Mouse (Mus musculus) spleen, postnatal 4 days (tissue): ENCODE results near the gene Cables2.

ENCODE experiments used
- DNase-seq, 2 experiments: peaks; one replicate each; pipeline ENCODE4 v3.0.0; 2022; ENCODE audit warnings: low spot score in 2 of 2

The Cables2 gene

DNA sequence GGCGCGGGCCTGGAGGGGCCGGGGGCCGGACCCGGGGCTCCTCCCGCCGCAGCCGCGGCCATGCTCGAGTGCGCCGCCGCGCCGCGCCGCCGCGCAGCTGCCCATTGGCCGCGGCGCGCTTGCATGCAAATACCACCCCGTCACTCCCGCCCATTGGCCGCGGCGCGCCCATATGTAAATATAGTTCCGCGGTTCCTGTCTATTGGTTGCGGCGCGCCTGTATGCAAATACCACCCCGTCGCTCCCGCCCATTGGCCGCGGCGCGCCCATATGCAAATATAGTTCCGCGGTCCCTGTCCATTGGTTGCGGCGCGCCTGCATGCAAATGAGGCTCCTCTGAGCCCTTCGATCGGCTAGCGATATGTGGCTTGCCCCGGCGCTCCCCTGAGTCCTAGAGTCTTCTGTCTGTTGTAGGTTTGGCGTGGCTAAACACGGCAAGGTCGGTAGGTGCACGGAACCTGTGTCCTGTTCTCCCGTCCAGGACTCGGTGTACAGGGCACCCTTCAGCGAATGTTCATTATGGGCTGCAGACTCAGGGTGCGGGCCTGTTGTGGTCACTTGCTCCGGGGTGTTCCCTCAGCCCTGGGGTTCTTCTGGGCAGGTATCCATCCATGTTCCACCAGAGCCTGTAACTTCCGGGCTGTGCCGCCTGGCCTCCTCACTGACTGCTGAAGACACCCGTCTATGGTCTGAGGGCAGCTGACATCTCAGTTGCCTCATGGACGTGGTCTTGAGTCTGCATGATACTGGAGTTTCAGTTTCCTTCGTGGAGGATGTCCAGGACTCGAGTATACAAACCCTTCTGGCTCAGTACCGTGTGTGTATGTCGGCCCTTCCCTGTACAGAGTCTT lies at the start of gene Cables2:
TSS of gene Cables2 (minus strand) at position 103 of the 851 bp plus-strand sequence.
- DNase-seq, result peak; percentile 93 to 95

GRCm38 (mm10) chr2:180322674-180323355 lies 49.5 kb upstream of the Cables2 start:
- DNase-seq, result no peak

GRCm38 (mm10) chr2:180320216-180320615 lies 46.9 kb upstream of the Cables2 start:
- no peak for DNase-seq

DNA sequence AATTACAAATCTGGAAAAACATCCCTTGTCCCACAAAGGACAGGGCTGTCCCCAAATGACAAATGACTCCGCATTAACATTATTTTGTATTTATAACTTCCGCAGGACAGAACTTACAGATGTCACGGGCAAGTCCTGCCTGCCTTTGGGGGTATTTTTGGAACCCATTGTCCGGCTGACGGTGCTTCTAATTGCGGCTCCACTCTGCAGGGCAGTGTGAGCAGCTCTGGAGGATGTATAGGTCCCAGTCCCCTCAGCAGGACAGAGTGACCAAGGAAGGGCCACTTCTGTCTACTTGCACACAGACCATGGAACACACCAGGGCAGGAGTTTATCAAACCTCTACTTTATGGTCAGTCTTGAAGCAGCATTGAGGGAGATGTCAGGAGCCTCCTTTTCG lies 44.3 kb upstream of the Cables2 start:
- DNase-seq, result no peak

DNA sequence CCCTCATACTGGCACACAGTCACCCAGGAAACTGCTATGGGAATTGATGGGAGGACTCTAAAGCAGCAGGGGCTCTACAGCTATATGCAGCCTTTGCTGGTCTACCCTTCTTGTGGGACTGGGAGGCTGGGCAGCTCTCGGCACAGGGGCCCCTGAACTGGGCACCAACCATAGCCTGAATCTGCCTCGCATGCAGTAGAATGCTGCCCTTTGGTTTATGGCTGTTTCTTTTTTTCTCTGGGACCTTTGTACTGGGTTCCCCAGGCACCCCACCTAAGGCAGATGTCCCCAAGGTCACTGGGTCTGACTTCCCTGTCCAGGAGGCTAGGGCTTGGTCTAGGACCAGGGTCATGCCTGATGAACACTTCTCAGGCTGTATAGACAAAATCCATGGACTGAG lies 41.0 kb upstream of the Cables2 start:
- DNase-seq, result no peak

DNA sequence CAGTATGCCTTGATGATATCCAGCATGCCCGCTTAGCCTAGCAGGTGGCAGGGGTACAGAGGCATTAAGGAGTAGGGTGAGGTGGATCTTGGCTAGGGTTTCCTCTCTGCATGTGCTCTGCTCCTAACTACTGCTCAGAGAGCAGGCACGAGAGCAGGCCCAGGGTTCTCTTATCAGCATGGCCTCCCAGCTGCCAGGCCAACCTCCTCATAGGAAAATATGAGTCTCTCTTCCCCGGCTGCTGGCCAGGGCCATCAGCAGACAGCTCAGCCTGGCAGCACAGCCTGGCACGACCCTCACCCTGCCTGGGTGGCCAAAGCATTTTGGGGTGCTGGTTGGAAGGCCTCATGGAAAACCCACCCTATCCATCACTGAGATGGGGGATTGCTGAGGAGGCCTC lies 37.9 kb upstream of the Cables2 start:
- no peak for DNase-seq

DNA sequence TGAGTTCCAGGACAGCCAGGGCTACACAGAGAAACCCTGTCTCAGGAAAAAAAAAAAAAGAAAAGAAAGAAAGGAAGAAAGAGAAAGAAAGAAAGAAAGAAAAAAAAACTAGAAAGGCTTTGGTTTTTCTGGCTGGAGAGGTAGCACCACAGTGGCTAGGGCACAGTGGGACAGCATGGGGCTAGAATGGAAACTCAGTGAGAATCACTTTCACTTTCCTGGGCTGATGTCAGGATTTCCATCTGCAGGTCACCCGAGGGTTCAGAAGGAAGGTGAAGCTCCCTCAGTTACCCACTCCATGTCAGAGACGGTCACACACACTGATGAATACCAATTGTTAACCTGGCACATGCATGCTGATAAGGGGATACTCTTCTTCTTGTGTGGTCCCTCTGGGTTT lies 34.4 kb upstream of the Cables2 start:
- no peak for DNase-seq

DNA sequence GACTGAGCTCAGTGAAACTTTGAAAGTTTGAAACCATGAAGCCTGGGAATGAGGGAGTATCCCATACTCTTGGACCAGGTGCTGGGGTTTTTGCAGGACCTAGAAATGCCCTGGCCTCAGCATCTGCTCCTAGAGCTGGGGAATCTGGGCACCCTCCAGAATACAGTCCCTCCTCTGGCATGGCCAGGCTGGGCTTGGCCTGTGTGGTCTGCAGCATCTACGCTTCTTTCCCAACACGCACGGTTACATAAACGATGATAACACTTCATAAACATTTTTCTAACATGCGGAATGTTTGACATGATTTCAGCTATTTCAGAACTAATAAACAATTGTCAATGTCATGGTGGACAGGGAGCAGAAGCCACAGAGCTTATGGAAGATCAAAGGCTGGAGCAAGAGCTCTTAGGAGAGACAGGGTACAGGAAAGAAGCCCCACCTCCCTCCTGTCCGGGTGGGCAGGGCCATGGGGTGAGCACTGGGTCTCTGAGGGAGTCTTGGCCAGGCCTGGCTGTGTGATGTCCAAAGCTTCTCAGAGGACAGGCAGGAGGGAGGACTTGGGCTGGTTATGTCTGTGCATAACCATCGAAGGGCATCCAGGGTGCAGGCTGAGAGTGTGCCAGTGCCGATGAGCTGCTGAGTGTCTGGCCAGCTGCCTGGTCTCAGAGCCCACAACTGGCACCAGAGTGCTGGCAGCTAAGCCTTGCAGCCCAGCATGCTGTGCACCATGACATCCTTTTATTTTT lies 33.3 kb upstream of the Cables2 start:
- DNase-seq, result no peak

DNA sequence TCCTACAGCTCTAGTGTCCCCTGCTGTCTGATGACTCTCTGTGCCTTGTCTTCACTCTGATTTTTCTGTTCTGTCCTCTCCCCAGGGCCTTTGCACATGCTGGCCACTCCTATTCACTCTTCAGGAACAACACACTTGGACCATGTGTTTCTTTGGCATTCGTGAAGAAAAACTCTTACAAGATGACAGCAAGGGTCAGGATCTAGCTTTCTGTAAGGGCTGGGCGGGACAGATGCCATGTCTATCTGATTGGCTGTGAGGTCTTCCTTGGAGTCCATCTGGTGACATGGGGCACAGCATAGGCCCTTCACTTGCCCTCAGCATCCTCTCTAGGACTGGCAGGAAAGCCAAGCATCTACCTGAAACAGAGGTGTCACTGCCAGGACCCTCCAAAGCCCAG lies 32.7 kb upstream of the Cables2 start:
- no peak for DNase-seq

DNA sequence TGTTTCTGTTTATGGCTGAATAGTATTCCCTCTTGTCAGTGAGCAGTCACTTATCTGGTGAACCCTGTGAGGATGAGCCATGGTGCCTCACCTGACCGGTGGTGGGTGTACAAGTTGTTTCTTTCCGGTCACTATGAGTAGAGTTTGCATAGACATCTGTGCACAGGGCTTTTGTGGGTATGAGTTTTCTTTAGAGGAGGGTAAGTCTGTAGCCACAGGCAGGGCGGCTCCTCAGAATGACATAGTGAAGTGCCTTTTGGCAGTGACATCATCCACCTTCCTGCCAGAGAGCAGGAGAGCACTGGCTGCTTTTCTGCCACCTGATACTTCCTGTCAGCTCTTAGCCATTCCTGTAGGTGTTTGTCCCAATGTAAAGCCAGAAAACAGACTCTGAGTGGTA lies 32.2 kb upstream of the Cables2 start:
- DNase-seq, result no peak

DNA sequence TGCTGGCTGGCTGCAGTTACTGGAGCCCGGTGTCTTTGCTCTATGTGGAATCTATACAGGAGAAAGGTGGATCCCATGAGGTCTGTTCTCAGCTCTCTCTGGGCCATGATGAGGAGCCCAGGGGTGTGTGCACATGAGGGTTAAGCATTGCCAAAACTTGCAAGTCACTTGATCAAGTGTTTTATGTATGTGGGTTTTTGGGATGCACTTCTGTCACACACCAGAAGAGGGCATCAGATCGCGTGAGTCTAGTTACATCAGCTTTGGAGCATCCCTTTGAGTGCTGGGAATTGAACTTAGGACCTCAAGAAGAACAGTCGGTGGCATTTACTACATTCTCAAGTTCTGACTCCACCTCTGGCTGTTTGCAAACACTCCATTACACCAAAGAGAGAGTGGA lies 31.3 kb upstream of the Cables2 start:
- DNase-seq, result no peak

- DNase-seq, result no peak
These were observed 30.2 kb upstream of the Cables2 start for GRCm38 (mm10) chr2:180303468-180303867.

DNA sequence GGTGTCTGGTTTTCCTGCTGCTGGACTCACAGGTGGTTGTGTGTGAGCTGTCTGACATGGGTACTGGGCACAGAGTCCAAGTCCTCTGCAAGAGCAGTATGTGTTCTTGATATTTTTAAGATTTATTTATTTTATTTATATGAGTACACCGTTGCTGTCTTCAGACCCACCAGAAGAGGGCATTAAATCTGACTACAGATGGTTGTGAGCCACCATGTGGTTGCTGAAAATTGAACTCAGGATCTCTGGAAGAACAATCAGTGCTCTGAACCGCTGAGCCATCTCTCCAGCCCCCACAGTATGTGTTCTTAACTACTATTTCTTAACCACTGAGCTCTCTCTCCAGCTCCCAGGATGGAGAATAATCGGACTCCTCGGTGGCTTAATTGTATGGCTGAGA lies 28.9 kb upstream of the Cables2 start:
- DNase-seq, result no peak

GRCm38 (mm10) chr2:180300771-180301170 lies 27.5 kb upstream of the Cables2 start:
- no peak for DNase-seq

DNA sequence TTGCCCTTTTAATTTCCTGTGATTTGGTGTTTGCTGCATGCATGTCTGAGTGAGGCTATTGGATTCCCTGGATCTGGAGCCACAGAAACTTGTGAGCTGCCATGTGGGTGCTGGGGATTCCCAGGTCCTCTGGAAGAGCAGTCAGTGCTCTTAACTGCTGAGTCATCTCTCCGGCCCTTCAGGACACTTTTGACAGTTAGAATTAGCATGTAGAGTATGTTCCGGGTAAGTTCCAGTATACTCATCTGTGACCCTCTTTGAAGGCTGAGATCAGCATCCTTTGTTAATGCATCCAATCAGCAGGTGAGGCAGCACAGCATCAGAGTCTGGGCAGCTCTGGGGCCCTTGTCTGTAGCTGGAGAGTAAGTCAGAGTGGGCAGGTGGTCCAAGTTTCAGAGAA lies 27.0 kb upstream of the Cables2 start:
- DNase-seq, result no peak

DNA sequence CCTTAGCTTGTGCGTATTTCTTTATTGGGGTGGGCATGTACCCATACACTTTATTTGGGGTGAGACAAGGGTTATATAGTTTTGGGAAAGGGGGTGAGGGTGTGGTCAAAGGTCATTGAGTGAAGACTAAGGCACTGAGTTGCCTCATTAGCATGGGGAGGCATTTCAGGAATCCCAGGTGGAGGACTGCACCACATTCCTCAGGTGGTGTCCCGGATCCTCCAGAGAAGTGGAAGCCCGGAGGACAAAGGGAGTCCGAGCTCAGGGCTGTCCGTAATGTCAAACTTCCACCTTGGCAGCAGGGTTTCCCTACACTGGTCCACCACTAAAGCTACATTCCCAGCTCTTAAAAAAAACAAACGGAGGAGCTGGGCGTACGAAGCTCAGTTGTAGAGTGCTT lies 19.6 kb upstream of the Cables2 start:
- DNase-seq, result no peak

- no peak for DNase-seq
These were observed 18.7 kb upstream of the Cables2 start for GRCm38 (mm10) chr2:180292026-180292425.

- no peak for DNase-seq
These were observed 18.3 kb upstream of the Cables2 start for GRCm38 (mm10) chr2:180291566-180291965.

- DNase-seq, result no peak
These were observed 17.2 kb upstream of the Cables2 start for GRCm38 (mm10) chr2:180290503-180290902.

DNA sequence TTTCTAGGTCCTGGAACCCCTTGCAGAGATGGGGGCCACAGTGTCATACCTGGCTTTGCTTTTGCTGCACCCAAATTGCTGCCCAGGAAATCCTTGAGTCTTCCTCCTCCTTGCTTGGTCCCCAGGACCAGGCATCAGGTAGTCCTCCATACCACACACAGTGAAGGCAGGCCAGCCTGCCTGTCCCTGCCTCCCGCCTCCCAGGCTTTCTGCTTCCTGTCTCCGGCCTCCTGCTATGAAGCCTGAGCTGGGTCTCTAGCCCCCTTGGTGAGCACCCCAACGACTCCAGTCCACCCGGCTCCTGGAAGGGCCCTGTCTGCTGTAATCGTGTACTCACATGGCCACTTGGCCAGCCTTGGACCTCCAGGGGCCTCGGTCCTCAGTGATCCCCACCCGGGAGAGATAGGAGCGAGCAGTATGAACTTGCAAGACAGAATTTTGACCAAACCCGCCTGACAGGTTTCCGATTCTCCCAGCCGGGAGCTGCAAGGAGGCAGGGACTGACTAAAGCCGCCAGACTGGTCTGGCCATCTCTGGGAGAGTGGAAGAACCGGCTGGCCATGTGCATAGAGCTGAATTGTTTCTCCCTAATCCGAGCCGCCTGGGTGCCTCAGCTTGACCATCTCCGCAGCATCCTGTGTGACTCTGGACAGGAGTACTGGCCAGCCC lies 16.3 kb upstream of the Cables2 start, which contains the start of gene Rbbp8nl:
TSS of gene Rbbp8nl (minus strand) at position 440 of the 669 bp plus-strand sequence.
- DNase-seq, result no peak

DNA sequence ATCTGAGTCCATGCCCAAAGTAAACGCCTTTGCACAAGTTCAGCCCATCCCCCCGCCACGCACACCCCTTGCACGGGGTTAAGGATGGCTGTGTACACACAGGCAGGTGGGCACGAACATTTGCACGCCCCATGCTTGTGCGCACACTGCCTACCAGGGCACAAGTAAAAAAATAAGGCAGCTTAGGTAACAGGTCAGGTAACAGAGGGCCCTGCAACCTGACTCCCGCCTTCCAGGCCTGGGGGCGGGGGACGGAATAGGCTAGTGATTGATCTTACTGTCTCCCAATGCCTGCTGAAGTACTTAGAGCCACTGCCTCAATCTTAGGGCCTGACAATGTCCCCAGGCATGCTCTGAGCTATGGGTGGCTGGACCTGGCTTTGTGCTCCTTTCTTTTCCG lies 15.7 kb upstream of the Cables2 start:
- no peak for DNase-seq

DNA sequence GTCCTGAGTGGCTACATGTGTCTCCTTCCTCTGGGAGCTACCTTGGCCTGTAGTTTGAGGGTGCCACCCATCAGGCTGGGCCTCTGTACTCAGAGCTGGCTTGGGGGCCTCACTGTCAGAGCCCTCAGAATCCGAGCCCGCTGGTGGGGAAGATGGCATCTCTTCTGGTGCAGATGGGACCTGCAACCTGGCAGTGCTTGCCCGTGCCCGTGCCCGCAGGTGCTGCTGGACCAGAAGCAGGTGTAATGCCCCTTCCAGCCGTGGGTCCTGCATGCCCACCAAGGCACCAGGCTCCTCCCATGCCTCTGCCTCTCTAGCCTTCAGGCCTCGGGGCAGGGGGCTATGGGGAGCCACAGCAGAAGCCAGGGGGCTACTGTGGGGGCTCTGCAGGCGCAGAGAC lies 6.0 kb upstream of the Cables2 start:
- no peak for DNase-seq
